Mouse (Mus musculus): ENCODE measurements around the gene Tcn2.

GRCm38 (mm10) chr11:3895933-3896332, 36.0 kb downstream of the Tcn2 start:
- no peak for TF ChIP-seq CTCF (IDR thresholded peaks at IDR 0.05; ENCODE audit: extremely low read depth, insufficient read depth, low read length)
- TF ChIP-seq POLR2A (IDR thresholded peaks at IDR 0.05; ENCODE audit: extremely low read depth, insufficient read depth, low read length): no peak
